8 mouse cellular contexts compared by ENCODE assay signal in genomic region chr10:61784414-61784813, GRCm38 (mm10). TPM values are rescaled to one million over a fixed set of nuclear protein-coding genes. Genes with fewer than 3 reads are reported as not detected.
A peak's percentile ranks its signal among the peaks of the same experiment; 100 is the strongest.
DNase-seq lines count a peak whose midpoint lies in the region; ATAC-seq and TF ChIP-seq lines count a peak whose summit lies in the region.

No protein-coding gene starts in this region.

- H3K27ac ChIP-seq in left cerebral cortex, adult 2 months: peak overlapping the region; percentile 97
- H3K27ac ChIP-seq in intestine, postnatal 0 days (ENCODE audit: low read depth, low read length): no peak overlapping the region
- peak overlapping the region; percentile 99 for H3K27ac ChIP-seq in neural tube, embryonic 14.5 days (ENCODE audit: low read depth, low read length)

- intact Hi-C loops in left cerebral cortex, adult 2 months (cut with DNase I): no loop called here
- intact Hi-C loops in left cerebral cortex, postnatal 14 days (cut with DNase I): no loop called here

- no peaks in the 10 kb centered on the region for H3K36me3 ChIP-seq in intestine, postnatal 0 days (ENCODE audit: control insufficient read depth, insufficient read depth)
- no peaks in the 10 kb centered on the region for H3K36me3 ChIP-seq in neural tube, embryonic 14.5 days (ENCODE audit: control insufficient read depth, insufficient read depth, low read length)

- H3K4me3 ChIP-seq in left cerebral cortex, adult 2 months: peak overlapping the region; percentile 95
- peak overlapping the region; percentile 71 for H3K4me3 ChIP-seq in intestine, postnatal 0 days (ENCODE audit: low read depth, low read length)
- H3K4me3 ChIP-seq in neural tube, embryonic 14.5 days (ENCODE audit: low read depth, low read length): peak overlapping the region; percentile 90

- peak; percentile 24 to 61 for DNase-seq in adrenal gland, adult (ENCODE audit: inconsistent age in 2 of 2, low spot score in 1 of 2)
- no peak for DNase-seq in adrenal gland, postnatal 10 days
- DNase-seq in left cerebral cortex, adult 2 months (ENCODE audit: extremely low spot score in 1 of 2, low spot score in 2 of 2): no peak
- no peak for DNase-seq in left cerebral cortex, postnatal 14 days (ENCODE audit: low spot score in 2 of 2)
- DNase-seq in layer of hippocampus, postnatal 14 days (ENCODE audit: low spot score in 2 of 2): no peak

- peak overlapping the region; percentile 97; the same call in 1 of the 2 replicates for H3K4me2 ChIP-seq in intestine, postnatal 0 days (replicated peaks; ENCODE audit: low read depth)
- peak overlapping the region; percentile 72 for H3K4me2 ChIP-seq in neural tube, embryonic 14.5 days (ENCODE audit: low read depth, low read length)

- no peak overlapping the region for H3K9ac ChIP-seq in intestine, postnatal 0 days (ENCODE audit: low read depth, low read length)
- peak overlapping the region; percentile 99 for H3K9ac ChIP-seq in neural tube, embryonic 14.5 days (replicated peaks; ENCODE audit: low read depth, low read length)

- H3K27me3 ChIP-seq in intestine, postnatal 0 days (replicated peaks; ENCODE audit: control insufficient read depth, insufficient read depth, low read length): no peaks in the 10 kb centered on the region
- no peaks in the 10 kb centered on the region for H3K27me3 ChIP-seq in neural tube, embryonic 14.5 days (ENCODE audit: control insufficient read depth, insufficient read depth, low read length)

- 34% methylated on average over 10 of the region's 10 CpGs for WGBS in intestine, postnatal 0 days
- 8% methylated on average over 10 of the region's 10 CpGs for WGBS in neural tube, embryonic 14.5 days

- no peaks in the 10 kb centered on the region for H3K9me3 ChIP-seq in intestine, postnatal 0 days (ENCODE audit: control insufficient read depth)
- H3K9me3 ChIP-seq in neural tube, embryonic 14.5 days (ENCODE audit: control insufficient read depth, low read length): no peaks in the 10 kb centered on the region

- H3K4me1 ChIP-seq in intestine, postnatal 0 days (replicated peaks; ENCODE audit: control insufficient read depth, insufficient read depth, low read length): no peaks in the 10 kb centered on the region
- H3K4me1 ChIP-seq in neural tube, embryonic 14.5 days (ENCODE audit: control insufficient read depth, insufficient read depth, low read length): peaks cover 16% of the 10 kb centered on the region; the same call in 1 of the 2 replicates

- no peak for ATAC-seq in intestine, postnatal 0 days
- no peak for ATAC-seq in neural tube, embryonic 14.5 days (ENCODE audit: low read depth)
- ATAC-seq in megakaryocyte-erythroid progenitor cell, adult 5-6 weeks (replicated peaks; ENCODE audit: low FRiP score, low TSS enrichment, poor library complexity, severe bottlenecking): no peak

- TF ChIP-seq CTCF in left cerebral cortex, adult 2 months (IDR thresholded peaks at IDR 0.05): no peak
- TF ChIP-seq CTCF in intestine, postnatal 0 days (IDR thresholded peaks at IDR 0.05; ENCODE audit: low read depth): no peak

RNA-seq across cellular contexts. Expression of gene H2afy2, which starts 0.5 kb away (rescaled TPM):
- 10 to 100 TPM; 13.4 to 16.9 TPM for total RNA-seq in adrenal gland, postnatal 10 days (2021)
- 10 to 100 TPM; 22.7 to 23.8 TPM for total RNA-seq in left cerebral cortex, adult 2 months (2021)
- 10 to 100 TPM; 36.6 to 40.4 TPM for total RNA-seq in left cerebral cortex, postnatal 14 days (2021)
- 21.3 and 23.1 TPM in 2 replicates for polyA plus RNA-seq in intestine, postnatal 0 days (2015; fragmentation: Nextera tagmentation; extraction: Ambion mirVana)
- polyA plus RNA-seq in neural tube, embryonic 14.5 days (2014; fragmentation: Nextera tagmentation; extraction: Ambion mirVana): 203 and 238 TPM in 2 replicates
- total RNA-seq in megakaryocyte-erythroid progenitor cell, adult 5-6 weeks (2014; fragmentation: Nextera tagmentation): not detected in 2 replicates
- not detected in 2 replicates for total RNA-seq in megakaryocyte-erythroid progenitor cell, adult 5-6 weeks (2017)
- 10 to 100 TPM; 20.2 to 23.4 TPM for total RNA-seq in layer of hippocampus, postnatal 14 days (2021)

Comparison
In these comparisons a context has a peak if more than half of its experiments do, and no peak if none do; other contexts are left out.
1. DNase-seq: peak in adrenal gland, adult (2 of 2); none in adrenal gland, postnatal 10 days (single experiment), left cerebral cortex, adult 2 months (0 of 2), left cerebral cortex, postnatal 14 days (0 of 2) and layer of hippocampus, postnatal 14 days (0 of 2).
2. RNA of gene H2afy2, which starts 0.5 kb away (total RNA-seq): 36.6 to 40.4 TPM in left cerebral cortex, postnatal 14 days, 22.7 to 23.8 TPM in left cerebral cortex, adult 2 months, 20.2 to 23.4 TPM in layer of hippocampus, postnatal 14 days and 13.4 to 16.9 TPM in adrenal gland, postnatal 10 days; not detected in megakaryocyte-erythroid progenitor cell, adult 5-6 weeks; every median in the first group is over 10 times any median in the second.
3. Peak in every context shown above with its lines, with median percentiles within 50 percentile points of each other: H3K4me3 ChIP-seq.